Mouse (Mus musculus) CH12.LX (cell line): ENCODE results near the gene Sypl. TPM values are rescaled to one million over a fixed set of nuclear protein-coding genes. Genes with fewer than 3 reads are reported as not detected.

ENCODE experiments used
- DNase-seq: peaks from one replicate; pipeline ENCODE4 v3.0.0-alpha.2; 2013; ENCODE audit errors: extremely low read depth
- H3K27ac ChIP-seq: 2 replicates; pipeline ENCODE4 v1.5.1; 2012; ENCODE audit warnings: low read depth, mild to moderate bottlenecking, control low read depth, moderate library complexity; ENCODE audit not compliant: insufficient read depth
- H3K27me3 ChIP-seq: replicated peaks from 2 replicates; pipeline ENCODE3; 2012; ENCODE audit warnings: inconsistent platforms
- H3K36me3 ChIP-seq, 2 experiments: replicated peaks in 1 of 2; 2 replicates each; pipeline versions ENCODE3 to v1.6.1; 2012; ENCODE audit warnings: inconsistent platforms in 1 of 2, low read length in 1 of 2, mild to moderate bottlenecking in 1 of 2, mixed read lengths in 1 of 2, moderate library complexity in 1 of 2; ENCODE audit not compliant: control insufficient read depth in 1 of 2, insufficient read depth in 1 of 2
- H3K4me1 ChIP-seq, 2 experiments: 2 replicates each; pipeline ENCODE4 v1.6.1; 2012; ENCODE audit warnings: inconsistent platforms in 1 of 2, moderate library complexity in 1 of 2; ENCODE audit not compliant: insufficient read depth in 2 of 2, control insufficient read depth in 1 of 2
- H3K4me2 ChIP-seq: 2 replicates; pipeline ENCODE4 v1.6.1; 2012; ENCODE audit warnings: low read depth, mild to moderate bottlenecking, control low read depth; ENCODE audit not compliant: poor library complexity, insufficient read depth, severe bottlenecking
- H3K4me3 ChIP-seq, 3 experiments: fragments of 150-350 bp in 1 of 3; sonication (generic) in 1 of 3; replicated peaks in 1 of 3; 2 replicates each; pipeline versions ENCODE3 to v1.5.1; 2011 to 2012; ENCODE audit warnings: low read depth in 2 of 3, low read length in 2 of 3, mild to moderate bottlenecking in 2 of 3, moderate library complexity in 2 of 3, control low read depth in 1 of 3, improper control_type of control experiment in 1 of 3, inconsistent platforms in 1 of 3, mixed read lengths in 1 of 3; ENCODE audit not compliant: poor library complexity in 1 of 3
- H3K79me2 ChIP-seq: replicated peaks from 2 replicates; pipeline ENCODE4 v1.6.1; 2012; ENCODE audit warnings: mild to moderate bottlenecking, moderate library complexity; ENCODE audit not compliant: control insufficient read depth, poor library complexity, insufficient read depth, severe bottlenecking; ENCODE audit errors: extremely low read depth
- H3K9ac ChIP-seq: 2 replicates; pipeline ENCODE4 v1.6.1; 2012; ENCODE audit warnings: low read depth, mild to moderate bottlenecking, control low read depth, moderate library complexity; ENCODE audit not compliant: insufficient read depth
- H3K9me3 ChIP-seq: replicated peaks from 2 replicates; pipeline ENCODE3; 2012; ENCODE audit warnings: low read length, inconsistent platforms, mixed read lengths
- CHD1 ChIP-seq: IDR thresholded peaks from 2 replicates; pipeline ENCODE4 v1.6.1; 2012; ENCODE audit warnings: low read depth, low read length, improper control_type of control experiment, inconsistent platforms
- CHD2 ChIP-seq: IDR thresholded peaks from 2 replicates; pipeline ENCODE4 v1.6.1; 2011; ENCODE audit warnings: low read length, improper control_type of control experiment
- ELF1 ChIP-seq: IDR thresholded peaks from 2 replicates; pipeline ENCODE4 v1.6.1; 2014; ENCODE audit warnings: low read depth, mild to moderate bottlenecking, inconsistent platforms, low read length, improper control_type of control experiment
- EP300 ChIP-seq: IDR thresholded peaks from 2 replicates; pipeline ENCODE4 v1.6.1; 2011; ENCODE audit warnings: low read length, improper control_type of control experiment
- HCFC1 ChIP-seq: IDR thresholded peaks from 2 replicates; pipeline ENCODE4 v1.6.1; 2012; ENCODE audit warnings: low read depth, mild to moderate bottlenecking, inconsistent platforms, low read length, improper control_type of control experiment
- JUND ChIP-seq: conservative IDR thresholded peaks from 2 replicates; pipeline ENCODE4 v1.6.1; 2011; ENCODE audit warnings: low read depth, low read length, improper control_type of control experiment
- KAT2A ChIP-seq: IDR thresholded peaks from 2 replicates; pipeline ENCODE4 v1.6.1; 2012; ENCODE audit warnings: low read length, improper control_type of control experiment, inconsistent platforms; ENCODE audit not compliant: insufficient replicate concordance
- MAX ChIP-seq: IDR thresholded peaks from 2 replicates; pipeline ENCODE4 v1.6.1; 2011; ENCODE audit warnings: low read length, improper control_type of control experiment
- MAZ ChIP-seq: IDR thresholded peaks from 2 replicates; pipeline ENCODE4 v1.6.1; 2012; ENCODE audit warnings: low read depth, mild to moderate bottlenecking, inconsistent platforms, low read length, improper control_type of control experiment, moderate library complexity
- MXI1 ChIP-seq: IDR thresholded peaks from 2 replicates; pipeline ENCODE4 v1.6.1; 2011; ENCODE audit warnings: mild to moderate bottlenecking, low read depth, low read length, improper control_type of control experiment
- MYC ChIP-seq: IDR thresholded peaks from 2 replicates; pipeline ENCODE4 v1.6.1; 2011; ENCODE audit warnings: low read depth, mild to moderate bottlenecking, improper control_type of control experiment, low read length
- PAX5 ChIP-seq: IDR thresholded peaks from 2 replicates; pipeline ENCODE4 v1.6.1; 2012; ENCODE audit warnings: low read length, inconsistent platforms, mixed read lengths
- RAD21 ChIP-seq: IDR thresholded peaks from 2 replicates; pipeline ENCODE4 v1.6.1; 2011; ENCODE audit warnings: low read depth, mild to moderate bottlenecking, low read length, improper control_type of control experiment, moderate library complexity
- SIN3A ChIP-seq: IDR thresholded peaks from 2 replicates; pipeline ENCODE4 v1.6.1; 2012; ENCODE audit warnings: low read length, improper control_type of control experiment, inconsistent platforms
- SMC3 ChIP-seq: IDR thresholded peaks from 2 replicates; pipeline ENCODE4 v1.6.1; 2011; ENCODE audit warnings: low read depth, low read length, improper control_type of control experiment
- USF1 ChIP-seq: IDR thresholded peaks from 2 replicates; pipeline ENCODE4 v1.6.1; 2014; ENCODE audit warnings: low read depth, mild to moderate bottlenecking, inconsistent platforms, low read length, improper control_type of control experiment
- USF2 ChIP-seq: conservative IDR thresholded peaks from 2 replicates; pipeline ENCODE4 v1.6.1; 2011; ENCODE audit warnings: low read depth, low read length, improper control_type of control experiment
- ZKSCAN1 ChIP-seq: IDR thresholded peaks from 2 replicates; pipeline ENCODE4 v1.6.1; 2012; ENCODE audit warnings: low read depth, inconsistent platforms, low read length, improper control_type of control experiment, borderline replicate concordance
- ZNF384 ChIP-seq: IDR thresholded peaks from 2 replicates; pipeline ENCODE4 v1.6.1; 2012; ENCODE audit warnings: low read depth, low read length, improper control_type of control experiment, inconsistent platforms
- dilution Hi-C: fragments of 300-500 bp; cut with MboI; formaldehyde crosslinking; loops from 2 replicates; pipeline ENCODE4 v1.14.3; 2020; ENCODE audit warnings: low sequenced_read_pairs; ENCODE audit not compliant: extremely low pct_unique_long_range_greater_than_20kb, extremely low pct_ligation_motif_present
- in situ Hi-C: fragments of 300-500 bp; cut with MboI; formaldehyde crosslinking; loops from 3 replicates; pipeline ENCODE4 v1.14.3; 2019; ENCODE audit warnings: low sequenced_read_pairs, low pct_ligation_motif_present, low pct_unique_long_range_greater_than_20kb, mixed read lengths
- polyA plus RNA-seq: library from polyadenylated mRNA; unstranded; fragments of >175 nt; gene quantifications from 2 replicates; pipeline ENCODE4 v1.2.1, GENCODE M21; 2012; ENCODE audit warnings: low read depth; ENCODE audit not compliant: insufficient read length
- total RNA-seq, 2 experiments: library from RNA; depleted of rRNA; stranded (reverse); fragments of 300-350 nt in 1 of 2; fragments of >200 nt in 1 of 2; gene quantifications; 2 replicates each; pipeline ENCODE4 v1.2.3; 2012 to 2014

Gene Sypl
- total and polyA plus RNA-seq, 3 experiments: 7.5 to 33.4 (median 25.8) TPM

- TF ChIP-seq ZNF384 (no peak), USF1 (no peak), MAZ (no peak), SIN3A (no peak), HCFC1 (no peak), CHD1 (no peak), ELF1 (no peak), EP300 (no peak), MXI1 (no peak), PAX5 (no peak), MYC (no peak)
- TF ChIP-seq, all 38 proteins: peak for 0
- peaks cover 0 to 4% of the 10 kb centered on the region in 2 experiments; a peak in 1 of 4 replicates for H3K4me1 ChIP-seq
- H3K9me3 ChIP-seq: peaks cover 2% of the 10 kb centered on the region
- in situ Hi-C loops (no loop called here), dilution Hi-C loops (no loop called here)
- H3K9ac ChIP-seq: no peak overlapping the region
- peaks cover 4% of the 10 kb centered on the region for H3K27me3 ChIP-seq
- H3K36me3 ChIP-seq: no peaks in the 10 kb centered on the region
- no peak for DNase-seq
- H3K79me2 ChIP-seq: no peaks in the 10 kb centered on the region
- H3K27ac ChIP-seq: no peak overlapping the region
- H3K4me2 ChIP-seq: no peak overlapping the region
- H3K4me3 ChIP-seq: no peak overlapping the region
Observed at GRCm38 (mm10) chr12:32943347-32943746, 10.3 kb upstream of the Sypl start.

GRCm38 (mm10) chr12:32943951-32944350 is 9.7 kb upstream of the Sypl start:
- Histone ChIP-seq H3K4me3 (no peak overlapping the region), H3K27ac (no peak overlapping the region), H3K4me1 (peaks cover 0 to 4% of the 10 kb centered on the region in 2 experiments; a peak in 1 of 4 replicates), H3K27me3 (peaks cover 4% of the 10 kb centered on the region), H3K36me3 (no peaks in the 10 kb centered on the region), H3K4me2 (no peak overlapping the region), H3K9ac (no peak overlapping the region), H3K9me3 (peaks cover 2% of the 10 kb centered on the region), H3K79me2 (no peaks in the 10 kb centered on the region)
- in situ Hi-C loops: no loop called here
- no peak for TF ChIP-seq USF2
- TF ChIP-seq ELF1: no peak
- no peak for TF ChIP-seq RAD21
- TF ChIP-seq PAX5: no peak
- no peak for TF ChIP-seq ZKSCAN1
- TF ChIP-seq MAX: no peak
- TF ChIP-seq CHD2: no peak
- no peak for TF ChIP-seq JUND
- no peak for TF ChIP-seq SMC3
- TF ChIP-seq SIN3A: no peak
- TF ChIP-seq CHD1: no peak
- no peak for TF ChIP-seq MXI1
- no peak for TF ChIP-seq KAT2A
- dilution Hi-C loops: no loop called here
- no peak for DNase-seq
